Mouse (Mus musculus) CH12.LX (cell line): ENCODE results near the gene Tspan15.

Experiments
- CHD2 ChIP-seq: IDR thresholded peaks from 2 replicates; pipeline ENCODE4 v1.6.1; 2011; ENCODE audit warnings: low read length, improper control_type of control experiment
- CTCF ChIP-seq, 2 experiments: IDR thresholded peaks in 1 of 2; conservative IDR thresholded peaks in 1 of 2; 2 replicates each; pipeline ENCODE4 v1.5.1; 2011 to 2012; ENCODE audit warnings: low read depth in 2 of 2, low read length in 2 of 2, improper control_type of control experiment in 1 of 2, inconsistent platforms in 1 of 2, mild to moderate bottlenecking in 1 of 2, moderate library complexity in 1 of 2
- HCFC1 ChIP-seq: IDR thresholded peaks from 2 replicates; pipeline ENCODE4 v1.6.1; 2012; ENCODE audit warnings: low read depth, mild to moderate bottlenecking, inconsistent platforms, low read length, improper control_type of control experiment
- JUN ChIP-seq: IDR thresholded peaks from 2 replicates; pipeline ENCODE4 v1.6.1; 2011; ENCODE audit warnings: low read depth, mild to moderate bottlenecking, low read length, improper control_type of control experiment, moderate library complexity; ENCODE audit not compliant: insufficient read depth
- MAFK ChIP-seq: IDR thresholded peaks from 2 replicates; pipeline ENCODE4 v1.6.1; 2011; ENCODE audit warnings: low read length, improper control_type of control experiment; ENCODE audit not compliant: insufficient replicate concordance
- TCF12 ChIP-seq: IDR thresholded peaks from 2 replicates; pipeline ENCODE4 v1.6.1; 2014; ENCODE audit warnings: low read depth, mild to moderate bottlenecking, inconsistent platforms, low read length, improper control_type of control experiment

DNA sequence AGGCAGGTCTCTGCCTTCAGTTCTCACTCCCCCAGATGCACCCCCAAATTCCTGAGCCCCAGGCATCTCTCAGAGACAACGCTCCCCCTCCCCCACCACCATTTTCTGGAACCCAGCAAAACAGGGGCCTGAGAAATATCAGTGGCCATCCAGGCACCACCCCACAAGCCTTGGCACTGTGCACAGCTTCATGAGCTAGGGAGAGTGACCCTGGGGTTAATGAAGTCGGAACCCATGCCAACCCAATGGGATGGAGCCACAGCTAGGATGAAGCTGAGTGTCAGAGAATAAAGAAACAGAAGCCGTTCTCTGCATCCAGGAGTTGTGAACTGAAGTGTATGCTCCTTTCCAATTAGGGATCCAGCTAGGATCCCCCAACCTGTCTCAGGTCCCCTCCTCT lies 16.1 kb upstream of the Tspan15 start:
- no peak for TF ChIP-seq MAFK
- no peak for TF ChIP-seq CTCF (conservative IDR thresholded peaks at IDR 0.05 in 1 of 2, IDR thresholded peaks at IDR 0.05 in 1 of 2; ENCODE audit: low read depth in 2 of 2, low read length in 2 of 2)
- TF ChIP-seq CHD2: no peak
- TF ChIP-seq HCFC1: no peak
- TF ChIP-seq JUN: no peak
- no peak for TF ChIP-seq TCF12
